Mouse (Mus musculus): Measurements from ENCODE around the gene Lsm11. TPM values are rescaled to one million over a fixed set of nuclear protein-coding genes. Genes with fewer than 3 reads are reported as not detected.

Gene Lsm11
- 10 to 100 TPM in 1 of 2 experiments, 1 to 10 TPM in 1; 7.1 to 11.6 TPM for polyA plus RNA-seq (2017; shearing (Covaris generic))

DNA sequence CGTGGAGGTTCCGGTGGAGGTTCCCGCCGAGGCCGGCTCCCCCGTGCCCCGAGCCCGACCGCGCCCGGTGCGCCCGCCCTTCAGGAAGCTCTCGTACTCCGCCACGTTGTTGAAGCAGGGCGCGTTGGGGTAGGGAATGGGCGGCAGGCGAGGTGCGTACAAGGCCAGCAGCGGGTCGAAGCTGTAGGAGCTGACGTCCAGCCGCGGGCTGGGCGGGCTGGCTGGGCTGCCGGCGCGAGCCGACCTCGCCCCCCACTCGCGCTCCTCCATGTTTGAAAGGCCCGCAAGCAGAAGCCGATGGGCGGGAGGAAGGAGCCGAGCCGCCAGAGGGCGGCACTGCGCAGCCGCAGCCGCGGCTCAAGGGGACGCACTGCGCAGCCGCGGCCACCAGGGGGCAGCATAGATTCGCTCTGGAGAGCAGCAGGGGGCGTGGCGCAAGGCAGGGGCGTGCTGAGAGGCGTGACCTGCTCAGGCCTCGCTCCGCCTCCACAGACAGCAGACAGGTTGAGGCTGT lies at the start of gene Lsm11:
Lsm11 (minus strand) TSS at position 293 of the 514 bp plus-strand sequence.

DNA sequence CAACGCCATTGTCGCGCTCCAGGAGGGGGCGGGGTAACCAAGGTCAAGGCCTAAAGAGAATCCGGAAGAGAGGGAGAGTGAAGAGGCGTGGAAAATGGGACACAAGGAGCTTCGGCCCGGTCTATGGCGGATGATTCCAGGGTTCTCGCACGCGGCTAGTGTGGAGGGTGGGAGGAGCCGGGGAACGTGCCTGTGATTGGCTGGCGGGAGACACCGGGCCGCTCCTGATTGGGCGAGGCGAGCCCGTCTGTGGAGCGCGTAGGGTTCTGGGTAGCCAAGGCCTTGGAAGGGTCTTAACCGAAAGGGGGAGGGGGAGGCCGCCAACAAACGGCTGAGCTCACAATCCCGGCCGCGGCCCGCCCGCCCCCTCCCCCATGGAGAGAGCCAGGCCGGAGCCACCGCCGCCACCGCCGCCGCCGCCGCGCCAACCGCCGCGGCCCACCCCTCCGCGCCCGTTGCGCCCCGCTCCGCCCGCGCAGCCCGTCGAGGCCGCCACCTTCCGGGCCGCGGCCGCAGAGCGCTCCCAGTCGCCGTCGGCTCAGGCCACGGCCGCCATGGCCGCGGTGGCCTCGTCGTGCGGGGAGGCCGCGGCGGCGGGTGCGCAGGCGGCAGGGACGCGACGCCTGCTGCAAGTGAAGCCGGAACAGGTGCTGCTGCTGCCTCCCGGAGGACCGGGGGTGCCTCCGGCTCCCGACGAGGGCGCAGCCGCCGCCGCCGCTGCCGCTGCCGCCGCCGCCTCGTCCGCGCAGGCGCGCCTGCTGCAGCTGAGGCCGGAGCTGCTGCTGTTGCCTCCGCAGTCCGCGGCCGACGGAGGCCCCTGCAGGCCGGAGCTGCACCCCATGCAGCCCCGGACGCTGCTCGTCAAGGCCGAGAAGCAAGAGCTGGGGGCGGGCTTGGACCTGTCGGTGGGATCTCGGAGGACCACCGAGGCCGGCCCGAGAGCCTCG lies 35.5 kb upstream of the Lsm11 start, which contains the start of gene Sox30:
Sox30 (plus strand) TSS at position 365 of the 947 bp plus-strand sequence.

DNA sequence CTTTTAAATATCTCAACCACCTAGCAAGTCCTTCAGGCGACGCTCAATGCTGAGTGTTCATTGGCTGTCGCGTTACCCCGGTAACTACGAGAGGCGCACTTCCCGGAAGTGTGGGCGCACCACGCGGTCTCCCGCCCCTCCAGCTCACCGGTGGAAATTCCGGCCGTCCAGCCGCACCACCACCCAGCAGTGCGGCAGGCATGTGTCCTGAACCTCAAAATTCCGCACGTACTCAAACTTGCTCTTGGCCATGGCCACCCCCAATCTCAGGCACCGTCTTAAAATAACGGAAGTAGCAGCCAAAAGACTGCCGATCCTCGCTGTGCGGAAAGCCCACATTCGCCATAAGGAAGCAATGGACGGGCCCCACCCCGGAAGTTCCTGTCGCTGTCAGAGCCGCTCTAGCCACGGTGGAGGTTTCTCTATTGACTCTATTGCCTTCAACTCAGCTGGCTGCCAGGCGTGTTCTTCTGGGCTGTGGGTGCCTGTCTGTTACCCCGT lies 10.4 kb upstream of the Lsm11 start, which contains the start of gene Thg1l:
Thg1l (minus strand) TSS at position 368 of the 501 bp plus-strand sequence.

Other genes with a start within 250 kb of the Lsm11 start
- 100 to 1,000 TPM; 214 to 243 TPM for gene Clint1, start 92.9 kb downstream of the Lsm11 start, polyA plus RNA-seq (2017; shearing (Covaris generic))
- 1 to 10 TPM; 2.3 to 9.1 TPM for gene Thg1l, start 10.6 kb upstream of the Lsm11 start, polyA plus RNA-seq (2017; shearing (Covaris generic))
- gene Sox30, start 35.4 kb upstream of the Lsm11 start, polyA plus RNA-seq (2017; shearing (Covaris generic)): under 1 TPM; 0.05 to 0.57 TPM
- 10 to 100 TPM; 14.1 to 14.3 TPM for gene Gm12166, start 107.4 kb upstream of the Lsm11 start, polyA plus RNA-seq (2017; shearing (Covaris generic))
- 10 to 100 TPM; 52.2 to 91.9 TPM for gene Adam19, start 111.1 kb upstream of the Lsm11 start, polyA plus RNA-seq (2017; shearing (Covaris generic))
- gene Nipal4, start 221.6 kb upstream of the Lsm11 start, polyA plus RNA-seq (2017; shearing (Covaris generic)): under 1 TPM; 0.12 to 0.14 TPM

All from activated CD4-positive, CD25-positive, alpha-beta regulatory T cell (primary cell).